8 mouse cellular contexts compared by ENCODE assay signal in genomic region chr5:135806555-135807262, GRCm38 (mm10). TPM values are rescaled to one million over a fixed set of nuclear protein-coding genes. Genes with fewer than 3 reads are reported as not detected.
DNase-seq lines count a peak whose midpoint lies in the region; ATAC-seq and TF ChIP-seq lines count a peak whose summit lies in the region.

Srrm3 (plus strand) TSS chr5:135806890.

- peak within 1 kb of the TSS; percentile 13; the same call in 1 of the 2 replicates for H3K4me3 ChIP-seq in embryonic facial prominence, embryonic 13.5 days
- H3K4me3 ChIP-seq in kidney, embryonic 15.5 days (replicated peaks) = no peak within 1 kb of the TSS
- H3K4me3 ChIP-seq in myocyte = no peak within 1 kb of the TSS

- no peak for ATAC-seq in embryonic facial prominence, embryonic 13.5 days (ENCODE audit: insufficient number of reproducible peaks, insufficient read depth, low FRiP score, low TSS enrichment, low read depth)
- ATAC-seq in kidney, embryonic 15.5 days (replicated peaks; ENCODE audit: low FRiP score) = peak; percentile 40; the same call in 1 of the 2 replicates

- H3ac ChIP-seq in myocyte (ENCODE audit: control insufficient read depth, insufficient read length) = no peak within 1 kb of the TSS

- H3K9me3 ChIP-seq in embryonic facial prominence, embryonic 13.5 days = no peaks in the 10 kb centered on the region
- H3K9me3 ChIP-seq in kidney, embryonic 15.5 days (replicated peaks) = no peaks in the 10 kb centered on the region

- peaks cover 8% of the 10 kb centered on the region for H3K4me1 ChIP-seq in embryonic facial prominence, embryonic 13.5 days
- H3K4me1 ChIP-seq in kidney, embryonic 15.5 days = 0 out of 2 replicates have a peak, but pooled peaks cover 6% of the 10 kb centered on the region

- no peak within 1 kb of the TSS for H3K27ac ChIP-seq in embryonic facial prominence, embryonic 13.5 days
- no peak within 1 kb of the TSS for H3K27ac ChIP-seq in kidney, embryonic 15.5 days

- no peak within 1 kb of the TSS for H3K9ac ChIP-seq in embryonic facial prominence, embryonic 13.5 days
- H3K9ac ChIP-seq in kidney, embryonic 15.5 days = no peak within 1 kb of the TSS

- DNase-seq in 416B (ENCODE audit: low read depth) = peak; percentile 92
- peak; percentile 90 to 91 for DNase-seq in adrenal gland, postnatal 36 days
- DNase-seq in heart, adult 8-10 months (ENCODE audit: low spot score) = peak; percentile 88
- DNase-seq in liver = peak; percentile 86
- DNase-seq in spleen, postnatal 4 days (ENCODE audit: low spot score in 2 of 2) = peak; percentile 89 to 97

- H3K4me2 ChIP-seq in embryonic facial prominence, embryonic 13.5 days = peak within 1 kb of the TSS; percentile 34
- peak within 1 kb of the TSS; percentile 35 for H3K4me2 ChIP-seq in kidney, embryonic 15.5 days
- no peak within 1 kb of the TSS for H3K4me2 ChIP-seq in myocyte (ENCODE audit: low read depth)

- 4% methylated on average over 29 of the region's 29 CpGs for WGBS in embryonic facial prominence, embryonic 13.5 days
- WGBS in kidney, embryonic 15.5 days = 6% methylated on average over 29 of the region's 29 CpGs

- TF ChIP-seq POLR2A in myocyte (IDR thresholded peaks at IDR 0.05; ENCODE audit: insufficient read length, low read depth) = no peak

- no peaks in the 10 kb centered on the region for H3K79me2 ChIP-seq in myocyte (ENCODE audit: control insufficient read depth, insufficient read depth)

- H3K36me3 ChIP-seq in embryonic facial prominence, embryonic 13.5 days = no peaks in the 10 kb centered on the region
- H3K36me3 ChIP-seq in kidney, embryonic 15.5 days = no peaks in the 10 kb centered on the region
- no peaks in the 10 kb centered on the region for H3K36me3 ChIP-seq in myocyte (ENCODE audit: control insufficient read depth, insufficient read depth)

- H3K27me3 ChIP-seq in embryonic facial prominence, embryonic 13.5 days = peaks cover 5% of the 10 kb centered on the region; the same call in 1 of the 2 replicates
- H3K27me3 ChIP-seq in kidney, embryonic 15.5 days = peaks cover 11% of the 10 kb centered on the region; the same call in 1 of the 2 replicates
- H3K27me3 ChIP-seq in myocyte (ENCODE audit: control insufficient read depth, insufficient read depth, insufficient read length) = peaks cover 46% of the 10 kb centered on the region

TF ChIP-seq in myocyte, 11 proteins besides CTCF, POLR2A, EP300 and RAD21:
- TF ChIP-seq MYOD1 (IDR thresholded peaks at IDR 0.05; ENCODE audit: control insufficient read depth in 1 of 3, insufficient read length in 2 of 3, low read depth in 2 of 3) = no peak
- peak; percentile 93 for TF ChIP-seq REST (IDR thresholded peaks at IDR 0.05; ENCODE audit: insufficient read depth, insufficient read length)
- TF ChIP-seq SRF (IDR thresholded peaks at IDR 0.05; ENCODE audit: control insufficient read depth, insufficient read length, low read depth) = no peak
- TF ChIP-seq MYOG (IDR thresholded peaks at IDR 0.05; ENCODE audit: control insufficient read depth in 1 of 3, insufficient read depth in 1 of 3, insufficient read length in 2 of 3, low read depth in 2 of 3) = peak in 2 of 3 experiments; percentile 14 to 30

RNA-seq across cellular contexts. Expression of gene Srrm3, which starts in this region (rescaled TPM):
- 1 to 10 TPM; 1.6 to 3.4 TPM for total RNA-seq in adrenal gland, postnatal 36 days (2021)
- 1.1 and 1.5 TPM in 2 replicates for polyA plus RNA-seq in embryonic facial prominence, embryonic 13.5 days (2015; fragmentation: Nextera tagmentation; extraction: Ambion mirVana)
- total RNA-seq in heart, adult 8-10 months (2022) = not detected
- polyA plus RNA-seq in kidney, embryonic 15.5 days (2015; fragmentation: Nextera tagmentation; extraction: Ambion mirVana) = 0.55 and 1.2 TPM in 2 replicates
- not detected for polyA plus RNA-seq in myocyte (2012; fragmentation: generic; extraction: Trizol)

Comparison
In these comparisons a context has a peak if more than half of its experiments do, and no peak if none do; other contexts are left out.
1. Peak in DNase-seq in heart, adult 8-10 months; RNA of the gene not detected or under 1 TPM.